Mouse (Mus musculus) erythroblast, embryonic 14.5 days (primary cell): ENCODE results near the gene Plxnb1. TPM values are rescaled to one million over a fixed set of nuclear protein-coding genes. Genes with fewer than 3 reads are reported as not detected.

Experiments
- H3K27me3 ChIP-seq: 2 replicates; pipeline ENCODE4 v1.6.1; 2012; ENCODE audit warnings: inconsistent platforms; ENCODE audit not compliant: control insufficient read depth
- H3K36me3 ChIP-seq: 2 replicates; pipeline ENCODE4 v1.6.1; 2012; ENCODE audit warnings: mild to moderate bottlenecking, inconsistent platforms; ENCODE audit not compliant: control insufficient read depth
- H3K4me1 ChIP-seq: 2 replicates; pipeline ENCODE4 v1.6.1; 2012; ENCODE audit warnings: inconsistent platforms; ENCODE audit not compliant: control insufficient read depth
- H3K4me3 ChIP-seq: replicated peaks from 2 replicates; pipeline ENCODE3; 2012; ENCODE audit warnings: moderate library complexity, mild to moderate bottlenecking, inconsistent platforms
- H3K9me3 ChIP-seq: 2 replicates; pipeline ENCODE4 v1.6.1; 2012; ENCODE audit warnings: low read length, inconsistent platforms, mixed read lengths; ENCODE audit not compliant: control insufficient read depth
- GATA1 ChIP-seq: IDR thresholded peaks from 2 replicates; pipeline ENCODE4 v1.6.1; 2012; ENCODE audit warnings: low read length, inconsistent platforms, mixed read lengths
- TAL1 ChIP-seq: IDR thresholded peaks from 3 replicates; pipeline ENCODE4 v1.6.1; 2012; ENCODE audit warnings: low read length, inconsistent platforms, mixed read lengths
- polyA plus RNA-seq: library from polyadenylated mRNA; stranded (reverse); fragments of >175 nt; gene quantifications from 2 replicates; pipeline ENCODE4 v1.2.3, GENCODE M21; 2012

Gene Plxnb1
- polyA plus RNA-seq, 1 experiment = under 0.01 TPM

DNA sequence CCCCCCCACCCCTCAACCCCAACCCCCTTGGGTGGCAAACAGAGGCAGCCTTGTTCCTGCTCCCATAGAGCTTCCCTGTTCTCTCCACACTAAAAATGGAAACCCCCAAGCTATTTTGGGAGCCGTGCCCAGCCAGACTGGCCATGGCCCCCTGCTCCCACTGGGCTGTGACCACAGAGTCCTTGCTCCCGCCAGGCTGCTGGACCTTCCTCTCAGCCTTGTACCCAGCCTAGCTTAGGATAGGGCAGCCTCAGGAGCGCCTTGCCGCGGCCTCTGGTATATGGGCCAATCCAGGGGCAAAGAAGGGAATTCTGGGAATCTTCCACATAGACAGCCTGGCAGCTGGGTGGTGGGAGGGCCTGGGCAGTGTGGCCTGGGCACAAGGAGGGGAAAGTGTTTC is 2.6 kb downstream of the Plxnb1 start:
- Histone ChIP-seq H3K27me3 (peaks cover 57% of the 10 kb centered on the region), H3K4me3 (no peak overlapping the region), H3K36me3 (peaks cover 11% of the 10 kb centered on the region), H3K4me1 (peaks cover 6% of the 10 kb centered on the region), H3K9me3 (no peaks in the 10 kb centered on the region; the same call in 1 of the 2 replicates)
- TF ChIP-seq TAL1 (no peak), GATA1 (no peak)

DNA sequence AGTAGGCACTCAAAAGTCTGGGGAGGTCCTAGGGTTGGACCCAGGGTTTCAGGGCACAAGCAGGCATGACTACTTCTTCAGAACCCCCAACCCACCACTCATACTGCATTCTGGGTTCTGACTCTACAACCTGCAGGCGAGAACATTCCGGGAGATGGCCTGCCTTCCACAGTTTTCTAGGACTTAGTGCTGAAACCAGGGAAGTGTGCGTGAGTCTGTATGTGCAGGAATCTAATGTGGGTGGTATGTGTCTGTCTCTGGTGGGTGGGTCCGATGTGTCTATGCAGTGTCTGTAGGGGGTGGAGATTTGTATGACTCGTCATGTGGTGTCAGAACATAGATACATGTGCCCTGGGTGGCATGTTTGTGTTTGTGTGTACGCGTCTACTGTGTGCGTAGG is 3.2 kb downstream of the Plxnb1 start:
- H3K4me3 ChIP-seq = no peak overlapping the region
- TF ChIP-seq TAL1 (no peak), GATA1 (no peak)
- H3K36me3 ChIP-seq = peaks cover 10% of the 10 kb centered on the region; the same call in 1 of the 2 replicates
- H3K4me1 ChIP-seq = peaks cover 6% of the 10 kb centered on the region
- H3K9me3 ChIP-seq = no peaks in the 10 kb centered on the region; the same call in 1 of the 2 replicates
- H3K27me3 ChIP-seq = peaks cover 53% of the 10 kb centered on the region

DNA sequence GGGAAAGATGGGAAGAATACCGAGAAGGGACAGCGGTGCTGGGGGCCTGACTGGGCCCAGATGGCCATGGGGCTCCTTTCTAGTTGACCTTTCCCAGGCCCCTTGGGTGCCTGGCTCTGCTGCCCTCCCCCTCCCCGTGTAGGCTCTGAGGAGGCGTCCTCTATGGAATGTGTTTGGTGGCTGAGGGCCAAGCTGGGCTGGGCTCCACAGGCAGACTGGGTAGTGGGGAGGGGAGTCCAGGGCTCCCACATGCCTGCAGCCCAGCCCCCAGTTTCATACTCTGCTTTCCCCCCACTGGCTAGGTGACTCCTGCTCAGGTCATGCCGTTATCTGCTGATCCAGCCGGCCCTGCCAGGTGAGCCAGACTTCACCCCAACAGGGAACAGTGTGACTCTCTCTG is 3.8 kb downstream of the Plxnb1 start:
- Histone ChIP-seq H3K4me3 (no peak overlapping the region), H3K9me3 (no peaks in the 10 kb centered on the region; the same call in 1 of the 2 replicates), H3K4me1 (peaks cover 6% of the 10 kb centered on the region), H3K36me3 (peaks cover 12% of the 10 kb centered on the region; the same call in 1 of the 2 replicates), H3K27me3 (peaks cover 47% of the 10 kb centered on the region)
- no peak for TF ChIP-seq GATA1
- no peak for TF ChIP-seq TAL1

DNA sequence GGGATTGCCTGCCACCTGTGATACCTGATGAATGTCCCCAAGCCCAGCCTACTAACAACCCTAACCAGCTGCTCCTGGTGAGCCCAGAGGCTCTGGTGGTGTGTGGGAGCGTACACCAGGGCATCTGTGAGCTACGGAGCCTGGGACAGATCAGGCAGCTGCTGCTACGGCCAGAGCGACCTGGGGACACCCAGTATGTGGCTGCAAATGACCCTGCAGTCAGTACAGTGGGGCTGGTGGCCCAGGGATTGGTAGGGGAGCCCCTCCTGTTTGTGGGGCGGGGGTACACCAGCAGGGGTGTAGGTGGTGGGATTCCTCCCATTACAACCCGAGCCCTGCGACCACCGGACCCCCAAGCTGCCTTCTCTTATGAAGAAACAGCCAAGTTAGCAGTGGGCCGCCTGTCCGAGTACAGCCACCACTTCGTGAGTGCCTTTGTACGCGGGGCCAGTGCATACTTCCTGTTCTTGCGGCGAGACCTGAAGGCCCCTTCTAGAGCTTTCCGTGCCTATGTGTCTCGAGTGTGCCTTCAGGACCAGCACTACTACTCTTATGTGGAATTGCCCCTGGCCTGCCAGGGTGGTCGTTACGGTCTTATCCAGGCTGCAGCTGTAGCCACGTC is 5.2 kb downstream of the Plxnb1 start:
- TF ChIP-seq GATA1 = no peak
- peaks cover 33% of the 10 kb centered on the region for H3K27me3 ChIP-seq
- H3K4me1 ChIP-seq = peaks cover 2% of the 10 kb centered on the region
- H3K36me3 ChIP-seq = peaks cover 15% of the 10 kb centered on the region; the same call in 1 of the 2 replicates
- H3K9me3 ChIP-seq = no peaks in the 10 kb centered on the region; the same call in 1 of the 2 replicates
- no peak overlapping the region for H3K4me3 ChIP-seq

DNA sequence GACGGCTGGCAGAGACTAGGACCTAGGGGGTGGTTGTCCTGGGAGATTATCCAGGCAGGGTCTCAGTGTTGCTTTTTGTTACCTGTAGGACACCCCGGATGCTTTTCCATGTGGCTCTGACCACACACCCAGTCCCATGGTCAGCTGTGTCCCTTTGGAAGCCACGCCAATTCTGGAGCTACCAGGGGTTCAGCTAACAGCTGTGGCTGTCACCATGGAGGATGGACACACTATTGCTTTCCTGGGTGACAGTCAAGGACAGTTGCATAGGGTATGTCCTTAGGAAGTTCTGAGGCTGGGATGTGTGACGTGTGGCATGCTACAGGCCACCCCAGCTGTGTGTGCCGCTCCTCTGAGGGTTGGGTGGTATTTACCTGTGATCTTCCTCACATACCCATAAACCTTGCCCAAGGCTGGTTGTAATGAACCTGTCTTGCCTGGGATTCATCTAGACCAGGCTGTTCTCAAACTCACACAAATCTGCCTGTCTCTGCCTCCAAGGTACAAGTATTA is 6.8 kb downstream of the Plxnb1 start:
- peaks cover 17% of the 10 kb centered on the region for H3K27me3 ChIP-seq
- H3K4me3 ChIP-seq = no peak overlapping the region
- H3K9me3 ChIP-seq = no peaks in the 10 kb centered on the region
- no peaks in the 10 kb centered on the region for H3K4me1 ChIP-seq
- H3K36me3 ChIP-seq = peaks cover 22% of the 10 kb centered on the region; the same call in 1 of the 2 replicates
- TF ChIP-seq GATA1 = no peak
- TF ChIP-seq TAL1 = no peak

DNA sequence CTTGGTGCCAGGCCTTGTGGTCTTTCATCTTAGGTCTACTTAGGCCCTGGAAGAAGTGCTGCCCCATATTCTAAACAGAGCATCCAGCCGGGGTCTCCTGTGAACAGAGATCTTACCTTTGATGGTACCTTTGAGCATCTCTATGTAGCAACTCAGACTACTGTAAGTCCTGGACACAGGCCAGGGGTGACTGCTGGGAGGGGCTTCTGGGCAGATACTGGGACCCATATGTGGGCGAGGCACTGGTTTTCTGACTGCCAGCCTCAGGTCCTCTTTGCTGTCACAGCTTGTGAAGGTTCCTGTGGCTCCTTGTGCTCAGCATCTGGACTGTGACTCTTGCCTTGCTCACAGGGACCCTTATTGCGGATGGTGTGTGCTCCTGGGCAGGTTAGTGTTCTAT is 7.4 kb downstream of the Plxnb1 start:
- Histone ChIP-seq H3K4me1 (no peaks in the 10 kb centered on the region), H3K36me3 (peaks cover 22% of the 10 kb centered on the region; the same call in 1 of the 2 replicates), H3K9me3 (no peaks in the 10 kb centered on the region), H3K27me3 (peaks cover 11% of the 10 kb centered on the region), H3K4me3 (no peak overlapping the region)
- TF ChIP-seq GATA1 (no peak), TAL1 (no peak)

DNA sequence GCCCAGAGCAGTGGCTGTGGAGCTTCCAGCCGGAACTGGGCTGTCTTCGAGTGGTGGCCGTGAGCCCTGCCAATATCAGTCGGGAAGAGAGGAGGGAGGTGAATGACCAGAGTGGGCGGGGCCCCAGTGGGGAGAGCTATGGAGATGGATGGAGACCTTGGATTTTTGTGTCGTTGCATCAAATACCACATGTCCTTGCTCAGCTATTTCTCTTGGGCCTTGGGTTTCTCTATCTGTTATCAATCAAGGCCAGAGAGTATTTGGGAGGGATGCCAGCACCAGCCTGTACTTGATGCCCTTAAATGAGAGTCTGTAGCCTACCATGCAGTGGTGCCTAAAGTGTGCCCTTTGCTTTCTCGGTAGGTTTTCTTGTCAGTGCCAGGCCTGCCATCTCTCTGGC is 8.1 kb downstream of the Plxnb1 start:
- Histone ChIP-seq H3K9me3 (no peaks in the 10 kb centered on the region), H3K4me3 (no peak overlapping the region), H3K4me1 (no peaks in the 10 kb centered on the region), H3K36me3 (peaks cover 24% of the 10 kb centered on the region; the same call in 1 of the 2 replicates), H3K27me3 (peaks cover 6% of the 10 kb centered on the region)
- no peak for TF ChIP-seq TAL1
- TF ChIP-seq GATA1 = no peak

DNA sequence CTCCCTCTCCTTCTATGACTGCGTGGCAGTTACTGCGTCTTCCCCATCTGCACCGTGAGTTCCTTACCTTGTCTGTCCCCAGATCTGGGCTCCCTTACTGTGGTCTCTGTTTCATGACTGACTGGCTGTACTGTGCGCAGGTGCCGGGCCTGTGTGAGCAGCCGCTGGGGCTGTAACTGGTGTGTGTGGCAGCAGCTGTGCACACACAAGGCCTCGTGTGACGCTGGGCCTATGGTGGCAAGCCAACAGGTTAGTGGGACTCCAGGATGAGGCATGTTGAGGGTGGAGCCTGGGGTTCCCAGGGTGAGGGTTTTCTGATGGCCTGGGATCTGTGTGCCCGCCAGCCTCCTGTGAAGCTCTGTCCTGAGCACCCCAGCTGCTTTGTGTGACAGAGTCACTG is 8.9 kb downstream of the Plxnb1 start:
- H3K4me3 ChIP-seq = no peak overlapping the region
- no peaks in the 10 kb centered on the region for H3K4me1 ChIP-seq
- TF ChIP-seq GATA1 = no peak
- TF ChIP-seq TAL1 = no peak
- peaks cover 25% of the 10 kb centered on the region; the same call in 1 of the 2 replicates for H3K36me3 ChIP-seq
- no peaks in the 10 kb centered on the region for H3K27me3 ChIP-seq
- no peaks in the 10 kb centered on the region for H3K9me3 ChIP-seq

DNA sequence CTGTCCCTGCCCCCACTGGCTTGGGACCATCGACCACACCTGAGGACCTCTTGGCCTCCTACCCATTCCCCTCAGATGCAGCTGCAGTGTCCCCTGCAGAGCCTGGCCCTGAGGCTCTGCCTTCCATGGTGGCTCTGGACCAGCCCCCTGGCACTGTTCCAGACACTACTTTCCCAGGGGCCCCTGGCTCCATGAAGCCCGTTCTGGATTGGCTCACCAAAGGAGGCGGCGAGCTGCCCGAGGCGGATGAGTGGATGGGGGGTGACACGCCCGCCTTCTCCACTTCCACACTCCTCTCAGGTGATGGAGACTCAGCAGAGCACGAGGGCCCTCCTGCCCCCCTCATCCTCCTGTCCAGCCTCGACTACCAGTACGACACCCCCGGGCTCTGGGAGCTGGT is 9.8 kb downstream of the Plxnb1 start:
- no peaks in the 10 kb centered on the region for H3K4me1 ChIP-seq
- TF ChIP-seq GATA1 (no peak), TAL1 (no peak)
- H3K9me3 ChIP-seq = no peaks in the 10 kb centered on the region
- no peak overlapping the region for H3K4me3 ChIP-seq
- no peaks in the 10 kb centered on the region for H3K27me3 ChIP-seq
- peaks cover 31% of the 10 kb centered on the region; the same call in 1 of the 2 replicates for H3K36me3 ChIP-seq
